Mouse (Mus musculus): ENCODE measurements around the gene Nme8.

- TF ChIP-seq POLR2A (IDR thresholded peaks at IDR 0.05; ENCODE audit: borderline replicate concordance, insufficient read depth, low read length) (no peak), CTCF (IDR thresholded peaks at IDR 0.05; ENCODE audit: borderline replicate concordance, insufficient read depth, low read depth, low read length) (no peak)
Measured at GRCm38 (mm10) chr13:19730826-19731225, 33.2 kb upstream of the Nme8 start.

All from cerebellum, adult 2 months (tissue).